Mouse (Mus musculus): ENCODE data around the gene Sepsecs. TPM values are rescaled to one million over a fixed set of nuclear protein-coding genes. Genes with fewer than 3 reads are reported as not detected.
A peak's percentile ranks its signal among the peaks of the same experiment; 100 is the strongest.
"Not testable (repeated sequence)": the region's sequence is repeated elsewhere in the genome, so short reads cannot be mapped to it uniquely, and the experiment has no call there.

The Sepsecs gene
- 1 to 10 TPM; 5.5 to 6.8 (median 6.4) TPM for polyA plus RNA-seq (2017; shearing (Covaris generic))

- ATAC-seq, result peak; percentile 92
Observed at GRCm38 (mm10) chr5:52669426-52670191, at the start of gene Sepsecs. Gene Sepsecs (minus strand): TSS chr5:52669708.

- no peak for ATAC-seq
Observed at GRCm38 (mm10) chr5:52716742-52717448, 47.4 kb upstream of the Sepsecs start.

GRCm38 (mm10) chr5:52712704-52713103 lies 43.2 kb upstream of the Sepsecs start:
- ATAC-seq, result no peak

- ATAC-seq, result no peak
Observed at GRCm38 (mm10) chr5:52704562-52704961, 35.1 kb upstream of the Sepsecs start.

- not testable (repeated sequence) for ATAC-seq
Observed at GRCm38 (mm10) chr5:52697882-52698440, 28.5 kb upstream of the Sepsecs start.

GRCm38 (mm10) chr5:52697291-52697690 lies 27.8 kb upstream of the Sepsecs start:
- ATAC-seq, result no peak

- ATAC-seq, result no peak
Observed at GRCm38 (mm10) chr5:52687741-52688455, 18.4 kb upstream of the Sepsecs start.

- no peak for ATAC-seq
Observed at GRCm38 (mm10) chr5:52681111-52681510, 11.6 kb upstream of the Sepsecs start.

- no peak for ATAC-seq
Observed at GRCm38 (mm10) chr5:52680191-52680590, 10.7 kb upstream of the Sepsecs start.

GRCm38 (mm10) chr5:52678498-52679070 lies 9.1 kb upstream of the Sepsecs start:
- ATAC-seq, result no peak

GRCm38 (mm10) chr5:52677126-52677525 lies 7.6 kb upstream of the Sepsecs start:
- ATAC-seq, result no peak

- ATAC-seq, result no peak
Observed at GRCm38 (mm10) chr5:52674384-52675069, 5.0 kb upstream of the Sepsecs start.

- no peak for ATAC-seq
Observed at GRCm38 (mm10) chr5:52673341-52673740, 3.8 kb upstream of the Sepsecs start.

GRCm38 (mm10) chr5:52670745-52671144 lies 1.2 kb upstream of the Sepsecs start:
- no peak for ATAC-seq

- no peak for ATAC-seq
Observed at GRCm38 (mm10) chr5:52666766-52667165, 2.7 kb downstream of the Sepsecs start.

- no peak for ATAC-seq
Observed at GRCm38 (mm10) chr5:52657957-52658356, 11.6 kb downstream of the Sepsecs start.

- no peak for ATAC-seq
Observed at GRCm38 (mm10) chr5:52657336-52657735, 12.2 kb downstream of the Sepsecs start.

GRCm38 (mm10) chr5:52655992-52656391 lies 13.5 kb downstream of the Sepsecs start:
- ATAC-seq, result no peak

- no peak for ATAC-seq
Observed at GRCm38 (mm10) chr5:52654961-52655360, 14.5 kb downstream of the Sepsecs start.

- ATAC-seq, result no peak
Observed at GRCm38 (mm10) chr5:52652606-52653005, 16.9 kb downstream of the Sepsecs start.

GRCm38 (mm10) chr5:52652086-52652485 lies 17.4 kb downstream of the Sepsecs start:
- no peak for ATAC-seq
